Mouse (Mus musculus) ES-E14 (cell line): ENCODE results near the gene Kcnj4. TPM values are rescaled to one million over a fixed set of nuclear protein-coding genes. Genes with fewer than 3 reads are reported as not detected.

Experiments
- DNase-seq: peaks from one replicate; pipeline ENCODE4 v3.0.0-alpha.2; 2013; ENCODE audit warnings: low read depth, low spot score
- H3K27ac ChIP-seq: 2 replicates; pipeline ENCODE4 v1.5.1; 2012; ENCODE audit warnings: low read depth, mild to moderate bottlenecking, low read length, moderate library complexity, mixed read lengths; ENCODE audit not compliant: poor library complexity, insufficient read depth, severe bottlenecking
- H3K36me3 ChIP-seq: 2 replicates; pipeline ENCODE4 v1.6.1; 2012; ENCODE audit warnings: mild to moderate bottlenecking, low read length, moderate library complexity, mixed read lengths; ENCODE audit not compliant: control insufficient read depth, poor library complexity, insufficient read depth, severe bottlenecking
- H3K4me1 ChIP-seq, 2 experiments: fragments of 150-350 bp in 1 of 2; sonication (generic) in 1 of 2; 2 replicates each; pipeline ENCODE4 v1.6.1; 2012; ENCODE audit warnings: low read length in 2 of 2, mild to moderate bottlenecking in 1 of 2, mixed read lengths in 1 of 2; ENCODE audit not compliant: control insufficient read depth in 2 of 2, insufficient read depth in 2 of 2, poor library complexity in 1 of 2
- H3K4me3 ChIP-seq, 2 experiments: fragments of 150-350 bp in 1 of 2; sonication (generic) in 1 of 2; 2 replicates each; pipeline ENCODE4 v1.5.1; 2012; ENCODE audit warnings: low read length in 2 of 2, low read depth in 1 of 2, mild to moderate bottlenecking in 1 of 2, mixed read lengths in 1 of 2; ENCODE audit not compliant: insufficient read depth in 1 of 2, poor library complexity in 1 of 2, severe bottlenecking in 1 of 2
- H3K9ac ChIP-seq: 2 replicates; pipeline ENCODE4 v1.6.1; 2012; ENCODE audit warnings: low read depth, mild to moderate bottlenecking, low read length, mixed read lengths; ENCODE audit not compliant: poor library complexity, insufficient read depth, severe bottlenecking
- H3K9me3 ChIP-seq: fragments of 150-350 bp; sonication (generic); 2 replicates; pipeline ENCODE4 v1.6.1; 2012; ENCODE audit warnings: low read depth, mild to moderate bottlenecking, low read length; ENCODE audit not compliant: control insufficient read depth, insufficient read depth
- CHD2 ChIP-seq: IDR thresholded peaks from 2 replicates; pipeline ENCODE4 v1.6.1; 2014; ENCODE audit warnings: mild to moderate bottlenecking, low read depth, low read length, inconsistent platforms
- HCFC1 ChIP-seq: IDR thresholded peaks from 2 replicates; pipeline ENCODE4 v1.6.1; 2012; ENCODE audit warnings: low read length, inconsistent platforms, borderline replicate concordance; ENCODE audit not compliant: insufficient read depth
- MAFK ChIP-seq: IDR thresholded peaks from 2 replicates; pipeline ENCODE4 v1.6.1; 2014; ENCODE audit warnings: mild to moderate bottlenecking, low read depth, low read length, inconsistent platforms; ENCODE audit not compliant: insufficient read depth
- ZC3H11A ChIP-seq: IDR thresholded peaks from 2 replicates; pipeline ENCODE4 v1.6.1; 2012; ENCODE audit warnings: low read depth, mild to moderate bottlenecking, inconsistent platforms, low read length, borderline replicate concordance
- ZNF384 ChIP-seq: IDR thresholded peaks from 2 replicates; pipeline ENCODE4 v1.6.1; 2012; ENCODE audit warnings: low read depth, low read length, inconsistent platforms
- in situ Hi-C, 2 experiments: fragments of 600-800 bp; cut with MboI; formaldehyde crosslinking; loops; one replicate each; pipeline ENCODE4 v1.15.1; 2025; ENCODE audit warnings: low sequenced_read_pairs in 2 of 2, inconsistent platforms in 1 of 2; ENCODE audit not compliant: unreplicated experiment in 2 of 2
- total RNA-seq: library from RNA; depleted of rRNA; stranded (reverse); fragments of 300-350 nt; gene quantifications from 2 replicates; pipeline ENCODE4 v1.2.3, GENCODE M21; 2012

Gene Kcnj4
- total RNA-seq, 1 experiment, result 3.2 TPM

GRCm38 (mm10) chr15:79545921-79546399, 40.9 kb upstream of the Kcnj4 start:
- H3K4me3 ChIP-seq, result peak overlapping the region; percentile 32 to 92
- H3K9ac ChIP-seq, result peak overlapping the region; percentile 98
- in situ Hi-C loops, result no loop called here
- no peaks in the 10 kb centered on the region for H3K9me3 ChIP-seq
- H3K27ac ChIP-seq, result peak overlapping the region; percentile 93
- no peak for DNase-seq
- peaks cover 20% of the 10 kb centered on the region for H3K36me3 ChIP-seq
- H3K4me1 ChIP-seq, result peaks cover 0 to 4% of the 10 kb centered on the region in 2 experiments; a peak in 1 of 4 replicates
- TF ChIP-seq ZC3H11A (no peak), ZNF384 (no peak), CHD2 (no peak), MAFK (no peak), HCFC1 (peak; percentile 41; the same call in 1 of the 2 replicates)

GRCm38 (mm10) chr15:79545496-79545895, 40.5 kb upstream of the Kcnj4 start:
- DNase-seq, result no peak
- in situ Hi-C loops, result no loop called here
- Histone ChIP-seq H3K4me3 (peak overlapping the region; percentile 32 to 92), H3K4me1 (peaks cover 0 to 4% of the 10 kb centered on the region in 2 experiments; a peak in 1 of 4 replicates), H3K9me3 (no peaks in the 10 kb centered on the region), H3K36me3 (peaks cover 24% of the 10 kb centered on the region), H3K27ac (no peak overlapping the region; the same call in 1 of the 2 replicates), H3K9ac (peak overlapping the region; percentile 98)
- TF ChIP-seq MAFK (no peak), ZC3H11A (no peak), CHD2 (no peak), HCFC1 (no peak), ZNF384 (no peak)

GRCm38 (mm10) chr15:79543968-79544367, 38.9 kb upstream of the Kcnj4 start:
- TF ChIP-seq ZNF384 (no peak), CHD2 (no peak), MAFK (no peak), ZC3H11A (no peak), HCFC1 (no peak)
- no peak overlapping the region for H3K9ac ChIP-seq
- H3K4me3 ChIP-seq, result peak overlapping the region; percentile 1 to 2; a peak in 2 of 4 replicates
- in situ Hi-C loops, result no loop called here
- no peaks in the 10 kb centered on the region for H3K9me3 ChIP-seq
- peaks cover 32% of the 10 kb centered on the region for H3K36me3 ChIP-seq
- peaks cover 0 to 4% of the 10 kb centered on the region in 2 experiments; a peak in 1 of 4 replicates for H3K4me1 ChIP-seq
- H3K27ac ChIP-seq, result no peak overlapping the region
- DNase-seq, result no peak

- no peak overlapping the region for H3K9ac ChIP-seq
- no peaks in the 10 kb centered on the region for H3K9me3 ChIP-seq
- H3K27ac ChIP-seq, result no peak overlapping the region
- H3K4me1 ChIP-seq, result peaks cover 3 to 13% of the 10 kb centered on the region in 2 experiments
- no peak for DNase-seq
- TF ChIP-seq MAFK (no peak), HCFC1 (no peak)
- in situ Hi-C loops, result no loop called here
- peaks cover 76% of the 10 kb centered on the region for H3K36me3 ChIP-seq
- no peak overlapping the region for H3K4me3 ChIP-seq
Measured at GRCm38 (mm10) chr15:79533796-79534195, 28.8 kb upstream of the Kcnj4 start.

- H3K4me1 ChIP-seq, result peaks cover 0 to 15% of the 10 kb centered on the region in 2 experiments; a peak in 2 of 4 replicates
- in situ Hi-C loops, result no loop called here
- TF ChIP-seq CHD2 (no peak), ZC3H11A (no peak), MAFK (no peak), HCFC1 (no peak), ZNF384 (no peak)
- no peak overlapping the region for H3K4me3 ChIP-seq
- no peak overlapping the region for H3K27ac ChIP-seq
- H3K36me3 ChIP-seq, result peaks cover 59% of the 10 kb centered on the region
- no peak overlapping the region for H3K9ac ChIP-seq
- no peak for DNase-seq
- H3K9me3 ChIP-seq, result no peaks in the 10 kb centered on the region
Measured at GRCm38 (mm10) chr15:79529935-79530334, 24.9 kb upstream of the Kcnj4 start.
